Mouse (Mus musculus) neural tube, embryonic 15.5 days (tissue): ENCODE results near the gene Syt6. TPM values are rescaled to one million over a fixed set of nuclear protein-coding genes. Genes with fewer than 3 reads are reported as not detected.

Experiments
- ATAC-seq: fragments of 200-750 bp; cut with Nextera tagmentation; 2 replicates; pipeline ENCODE4 v1.8.0; 2017; ENCODE audit warnings: mild to moderate bottlenecking, moderate TSS enrichment, moderate library complexity; ENCODE audit not compliant: low FRiP score
- H3K27ac ChIP-seq: fragments of 300-500 bp; sonication (generic); replicated peaks from 2 replicates; pipeline ENCODE4 v1.5.1; 2015; ENCODE audit warnings: mild to moderate bottlenecking, inconsistent platforms
- H3K27me3 ChIP-seq: fragments of 300-500 bp; sonication (generic); replicated peaks from 2 replicates; pipeline ENCODE4 v1.6.1; 2015; ENCODE audit warnings: inconsistent platforms
- H3K36me3 ChIP-seq: fragments of 300-500 bp; sonication (generic); 2 replicates; pipeline ENCODE4 v1.6.1; 2015; ENCODE audit warnings: inconsistent platforms
- H3K4me1 ChIP-seq: fragments of 300-500 bp; sonication (generic); 2 replicates; pipeline ENCODE4 v1.6.1; 2015; ENCODE audit warnings: inconsistent platforms
- H3K4me2 ChIP-seq: fragments of 300-500 bp; sonication (generic); 2 replicates; pipeline ENCODE4 v1.6.1; 2015; ENCODE audit warnings: inconsistent platforms, mild to moderate bottlenecking, moderate library complexity
- H3K4me3 ChIP-seq: fragments of 300-500 bp; sonication (generic); replicated peaks from 2 replicates; pipeline ENCODE4 v1.5.1; 2015; ENCODE audit warnings: mild to moderate bottlenecking, inconsistent platforms
- H3K9ac ChIP-seq: fragments of 300-500 bp; sonication (generic); replicated peaks from 2 replicates; pipeline ENCODE4 v1.6.1; 2015; ENCODE audit warnings: mild to moderate bottlenecking, inconsistent platforms
- H3K9me3 ChIP-seq: fragments of 300-500 bp; sonication (generic); replicated peaks from 2 replicates; pipeline ENCODE4 v1.6.1; 2016; ENCODE audit warnings: inconsistent platforms
- WGBS: fragments of 180-500 bp; shearing (Covaris S2); methylation state at CpG from one replicate; pipeline ENCODE4 v1.1.7; 2015; ENCODE audit warnings: mixed read lengths; 5-methylcytosine and 5-hydroxymethylcytosine counted together
- polyA plus RNA-seq: library from polyadenylated mRNA; unstranded; fragments of >200 nt; fragmentation: Nextera tagmentation; extraction: Ambion mirVana; gene quantifications from 2 replicates; pipeline ENCODE4 v1.2.1, GENCODE M21; 2015

Gene Syt6
- polyA plus RNA-seq, 1 experiment from 2014 or later, result 14.1 TPM

DNA sequence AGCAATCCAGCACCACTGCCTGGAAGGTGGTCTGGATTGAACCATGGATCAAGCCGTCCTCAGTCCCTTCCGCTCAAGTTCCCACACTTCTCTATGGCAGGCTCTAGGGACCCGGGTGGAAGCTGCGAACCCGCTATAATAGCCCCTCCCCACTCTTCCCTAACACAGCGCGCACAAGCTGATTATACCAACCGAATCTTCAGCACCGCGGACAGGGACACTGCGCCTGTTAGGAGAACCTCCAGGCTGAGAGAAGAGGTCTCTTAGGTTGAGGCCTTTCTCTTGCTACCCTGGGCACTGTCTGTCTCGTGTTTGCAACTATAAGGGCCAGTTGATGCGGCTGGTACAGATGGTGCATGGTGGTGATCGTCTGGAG, 1.3 kb upstream of the Syt6 start:
- 0 out of 2 replicates have a peak overlapping the region, but pooled peaks have one; percentile 2 for H3K9ac ChIP-seq
- 2% methylated on average over 14 of the region's 14 CpGs for WGBS

DNA sequence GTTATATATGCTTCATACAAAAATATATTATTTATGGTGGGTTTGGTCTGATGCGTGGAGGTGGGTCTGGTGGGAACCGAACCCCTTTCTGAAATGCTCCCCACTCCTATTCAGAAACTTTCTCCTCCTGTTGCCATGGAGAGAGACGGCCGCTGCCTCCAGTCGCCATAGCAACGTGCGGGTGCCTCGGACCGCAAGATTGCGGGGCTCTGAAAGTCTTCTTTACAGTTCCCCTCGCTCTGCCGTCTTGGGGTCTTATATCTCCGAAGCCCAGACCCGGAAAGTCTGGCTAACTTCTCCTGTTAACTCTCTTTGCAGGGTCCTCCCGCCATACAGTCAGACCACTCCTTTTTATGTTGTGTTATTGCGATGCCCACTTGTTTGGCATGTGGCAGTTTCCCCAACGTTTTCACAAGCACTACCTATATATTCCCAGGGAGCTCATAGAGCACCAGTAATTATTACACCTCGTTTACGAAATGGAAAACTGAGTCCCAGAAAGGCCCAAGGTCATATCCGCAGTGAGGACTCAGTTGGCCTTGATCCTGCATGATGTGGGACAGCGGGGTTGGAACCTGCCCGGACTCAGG, 370 bp upstream of the Syt6 start:
- Histone ChIP-seq H3K36me3 (no peaks in the 10 kb centered on the region), H3K4me3 (peak overlapping the region; percentile 56), H3K9ac (peak overlapping the region; percentile 24; the same call in 1 of the 2 replicates), H3K4me2 (peak overlapping the region; percentile 97), H3K9me3 (no peaks in the 10 kb centered on the region), H3K4me1 (peaks cover 47% of the 10 kb centered on the region), H3K27ac (no peak overlapping the region), H3K27me3 (peaks cover 21% of the 10 kb centered on the region)
- no peak for ATAC-seq
- 5% methylated on average over 22 of the region's 22 CpGs for WGBS

More for the DNA sequence above, 1.3 kb upstream of the Syt6 start:
- 0 out of 2 replicates have a peak, but pooled peaks have one; percentile 25 for ATAC-seq
- H3K36me3 ChIP-seq, result no peaks in the 10 kb centered on the region
- no peaks in the 10 kb centered on the region for H3K9me3 ChIP-seq
- no peak overlapping the region for H3K27ac ChIP-seq
- peaks cover 21% of the 10 kb centered on the region for H3K27me3 ChIP-seq
- peak overlapping the region; percentile 97 for H3K4me2 ChIP-seq
- H3K4me1 ChIP-seq, result peaks cover 46% of the 10 kb centered on the region
- H3K4me3 ChIP-seq, result peak overlapping the region; percentile 21

DNA sequence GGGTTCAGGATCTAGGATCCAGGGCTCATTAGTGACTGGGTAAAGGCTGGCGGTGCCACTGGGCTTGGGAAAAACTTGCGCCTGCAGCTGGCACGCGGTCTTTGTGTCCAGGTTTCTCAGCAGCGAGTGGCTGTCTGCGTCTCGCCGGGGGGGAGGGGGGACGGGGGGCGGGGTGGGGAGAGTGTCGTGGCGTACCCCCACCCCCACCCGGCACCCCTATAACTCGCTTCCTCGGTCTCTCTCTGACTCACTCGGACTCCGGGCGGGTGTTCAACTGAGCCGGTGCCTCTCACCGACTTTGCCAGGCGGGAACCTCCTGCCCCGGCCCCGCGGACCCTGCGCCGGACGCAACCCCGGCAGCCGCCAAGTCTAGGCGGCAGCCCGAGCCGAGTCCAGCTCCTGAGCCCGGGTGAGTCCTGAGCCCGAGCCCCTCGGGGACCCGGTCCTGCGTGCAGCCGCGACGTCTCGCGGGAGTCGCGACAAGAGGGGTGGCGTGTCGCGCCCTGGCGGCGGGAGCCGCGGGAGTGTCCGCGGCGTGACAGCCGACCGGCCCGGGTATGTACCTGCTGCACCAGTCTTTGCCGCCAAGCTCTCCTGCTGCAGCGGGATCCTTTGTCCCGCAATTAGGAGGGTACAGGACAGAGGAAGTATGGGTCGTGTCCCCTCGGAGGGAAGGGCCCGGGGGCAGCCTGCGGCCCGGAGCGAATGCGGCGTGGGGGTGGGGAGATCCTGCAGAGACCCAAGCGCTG, 1.0 kb downstream of the Syt6 start:
- ATAC-seq, result peak; percentile 27
- WGBS, result 1% methylated on average over 67 of the region's 69 CpGs
- Histone ChIP-seq H3K4me1 (peaks cover 60% of the 10 kb centered on the region), H3K27me3 (peaks cover 21% of the 10 kb centered on the region), H3K4me2 (peak overlapping the region; percentile 97), H3K36me3 (no peaks in the 10 kb centered on the region), H3K9ac (peak overlapping the region; percentile 55), H3K27ac (0 out of 2 replicates have a peak overlapping the region, but pooled peaks have one; percentile 38), H3K4me3 (peak overlapping the region; percentile 56), H3K9me3 (no peaks in the 10 kb centered on the region)

GRCm38 (mm10) chr3:103587136-103587535, 12.1 kb downstream of the Syt6 start:
- Histone ChIP-seq H3K9me3 (no peaks in the 10 kb centered on the region), H3K27ac (no peak overlapping the region), H3K4me3 (no peak overlapping the region), H3K27me3 (peaks cover 3% of the 10 kb centered on the region; the same call in 1 of the 2 replicates), H3K9ac (no peak overlapping the region), H3K4me1 (peaks cover 9% of the 10 kb centered on the region; the same call in 1 of the 2 replicates), H3K36me3 (no peaks in the 10 kb centered on the region), H3K4me2 (no peak overlapping the region)
- no peak for ATAC-seq
- 96% methylated on average over 17 of the region's 17 CpGs for WGBS

DNA sequence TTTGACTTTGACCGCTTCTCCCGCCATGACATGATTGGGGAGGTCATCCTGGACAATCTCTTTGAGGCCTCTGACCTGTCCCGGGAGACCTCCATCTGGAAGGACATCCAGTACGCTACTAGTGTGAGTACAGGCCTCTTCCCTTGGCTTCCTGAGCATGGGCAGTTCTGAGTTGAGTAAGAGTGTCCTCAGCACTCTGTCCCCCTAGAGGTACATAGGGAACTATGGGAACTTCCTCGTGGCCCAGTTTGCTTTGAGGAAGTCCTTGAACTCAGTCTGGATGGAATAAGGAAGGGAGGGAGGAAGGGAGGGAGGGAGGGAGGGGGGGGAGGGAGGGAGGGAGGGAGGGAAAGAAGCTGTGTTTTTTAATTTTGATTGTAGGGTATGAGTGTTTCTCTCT, 12.6 kb downstream of the Syt6 start:
- Histone ChIP-seq H3K9ac (no peak overlapping the region), H3K36me3 (no peaks in the 10 kb centered on the region), H3K4me3 (no peak overlapping the region), H3K27me3 (peaks cover 3% of the 10 kb centered on the region; the same call in 1 of the 2 replicates), H3K27ac (no peak overlapping the region), H3K4me1 (peaks cover 7% of the 10 kb centered on the region; the same call in 1 of the 2 replicates), H3K9me3 (no peaks in the 10 kb centered on the region), H3K4me2 (no peak overlapping the region)
- ATAC-seq, result no peak
- 87% methylated on average over 5 of the region's 5 CpGs for WGBS

DNA sequence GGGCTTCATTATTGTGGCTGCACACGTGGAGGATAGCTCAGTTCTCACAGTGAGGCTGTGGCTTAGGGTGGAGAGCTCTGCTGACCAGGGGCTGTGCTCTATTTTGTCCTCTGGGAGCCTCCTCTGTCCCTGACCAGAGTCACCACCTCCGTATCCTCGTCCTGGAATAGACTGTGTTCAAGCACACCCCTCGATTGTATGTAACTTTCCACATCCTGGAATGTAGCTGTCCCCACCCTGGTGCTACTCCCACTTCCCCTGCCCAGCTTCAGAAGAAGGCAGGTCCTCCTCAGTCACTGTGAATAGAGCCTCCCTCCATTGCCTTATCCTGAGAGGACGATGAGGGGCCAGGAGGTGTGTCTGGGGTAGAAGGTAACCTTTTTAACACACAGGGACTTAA, 14.6 kb downstream of the Syt6 start:
- H3K27ac ChIP-seq, result no peak overlapping the region
- H3K9ac ChIP-seq, result no peak overlapping the region
- H3K27me3 ChIP-seq, result peaks cover 3% of the 10 kb centered on the region; the same call in 1 of the 2 replicates
- H3K4me3 ChIP-seq, result no peak overlapping the region
- H3K4me1 ChIP-seq, result peaks cover 7% of the 10 kb centered on the region; the same call in 1 of the 2 replicates
- ATAC-seq, result no peak
- H3K9me3 ChIP-seq, result no peaks in the 10 kb centered on the region
- WGBS, result 76% methylated on average over 5 of the region's 5 CpGs
- H3K36me3 ChIP-seq, result no peaks in the 10 kb centered on the region
- no peak overlapping the region for H3K4me2 ChIP-seq

DNA sequence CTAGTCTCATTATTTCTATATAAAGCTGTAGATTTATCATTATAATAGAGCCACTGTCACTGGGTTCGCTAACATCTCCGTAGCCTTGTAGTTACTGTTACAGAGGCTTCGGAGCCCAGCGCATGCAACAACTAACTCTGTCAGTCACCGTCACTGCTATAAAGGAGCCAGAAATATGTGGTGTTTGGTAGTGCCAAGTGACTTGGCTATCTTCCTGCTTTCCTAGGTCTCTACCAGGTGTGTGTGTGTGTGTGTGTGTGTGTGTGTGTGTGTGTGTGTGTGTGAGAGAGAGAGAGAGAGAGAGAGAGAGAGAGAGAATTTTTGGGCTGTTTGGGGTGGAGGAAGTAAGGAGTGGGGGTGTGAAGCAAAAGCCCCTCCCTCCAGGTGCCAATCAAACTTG, 17.6 kb downstream of the Syt6 start:
- 72% methylated on average over 5 of the region's 5 CpGs for WGBS
- H3K9ac ChIP-seq, result no peak overlapping the region
- no peak overlapping the region for H3K4me3 ChIP-seq
- ATAC-seq, result no peak
- H3K27ac ChIP-seq, result no peak overlapping the region
- no peaks in the 10 kb centered on the region for H3K9me3 ChIP-seq
- peaks cover 9% of the 10 kb centered on the region; the same call in 1 of the 2 replicates for H3K4me1 ChIP-seq
- no peaks in the 10 kb centered on the region for H3K36me3 ChIP-seq
- no peak overlapping the region for H3K4me2 ChIP-seq
- no peaks in the 10 kb centered on the region for H3K27me3 ChIP-seq

- H3K4me2 ChIP-seq, result no peak overlapping the region
- WGBS, result 83% methylated on average over 5 of the region's 5 CpGs
- ATAC-seq, result no peak
- H3K4me3 ChIP-seq, result no peak overlapping the region
- H3K27me3 ChIP-seq, result no peaks in the 10 kb centered on the region
- no peak overlapping the region for H3K27ac ChIP-seq
- H3K9me3 ChIP-seq, result no peaks in the 10 kb centered on the region
- peaks cover 9% of the 10 kb centered on the region; the same call in 1 of the 2 replicates for H3K4me1 ChIP-seq
- H3K9ac ChIP-seq, result no peak overlapping the region
- no peaks in the 10 kb centered on the region for H3K36me3 ChIP-seq
Measured at GRCm38 (mm10) chr3:103593631-103594030, 18.6 kb downstream of the Syt6 start.

DNA sequence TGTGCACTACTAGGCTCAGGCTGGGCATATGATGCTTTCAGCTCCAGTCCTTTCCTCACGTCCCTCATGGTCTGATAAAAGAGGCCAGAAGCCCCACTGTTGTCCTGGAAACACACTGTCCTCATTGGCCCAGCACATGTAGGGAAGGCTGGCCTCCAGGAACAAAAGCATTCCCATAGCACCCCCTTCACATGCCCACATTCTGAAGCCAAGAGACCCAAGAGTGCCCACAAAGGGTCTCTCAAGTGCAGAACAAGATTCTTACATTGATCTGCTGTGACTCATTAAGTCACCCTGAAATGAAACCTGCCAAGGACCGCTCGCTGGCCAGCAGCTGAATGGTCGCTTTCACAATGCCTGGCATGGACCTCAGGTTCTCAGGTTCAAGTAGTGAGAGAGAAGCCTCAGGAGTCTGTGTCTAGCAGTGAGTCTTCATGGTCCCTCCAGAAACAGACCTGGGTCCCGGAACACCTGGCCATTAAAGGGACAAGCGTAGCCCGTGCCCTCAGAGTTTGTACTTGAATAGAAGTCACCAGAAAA, 20.3 kb downstream of the Syt6 start:
- Histone ChIP-seq H3K4me3 (no peak overlapping the region), H3K9me3 (no peaks in the 10 kb centered on the region), H3K27ac (no peak overlapping the region), H3K4me1 (peaks cover 5% of the 10 kb centered on the region; the same call in 1 of the 2 replicates), H3K27me3 (no peaks in the 10 kb centered on the region), H3K4me2 (no peak overlapping the region), H3K36me3 (no peaks in the 10 kb centered on the region), H3K9ac (no peak overlapping the region)
- ATAC-seq, result no peak
- 81% methylated on average over 7 of the region's 7 CpGs for WGBS

GRCm38 (mm10) chr3:103597586-103597985, 22.6 kb downstream of the Syt6 start:
- ATAC-seq, result no peak
- 49% methylated on average over 4 of the region's 4 CpGs for WGBS

DNA sequence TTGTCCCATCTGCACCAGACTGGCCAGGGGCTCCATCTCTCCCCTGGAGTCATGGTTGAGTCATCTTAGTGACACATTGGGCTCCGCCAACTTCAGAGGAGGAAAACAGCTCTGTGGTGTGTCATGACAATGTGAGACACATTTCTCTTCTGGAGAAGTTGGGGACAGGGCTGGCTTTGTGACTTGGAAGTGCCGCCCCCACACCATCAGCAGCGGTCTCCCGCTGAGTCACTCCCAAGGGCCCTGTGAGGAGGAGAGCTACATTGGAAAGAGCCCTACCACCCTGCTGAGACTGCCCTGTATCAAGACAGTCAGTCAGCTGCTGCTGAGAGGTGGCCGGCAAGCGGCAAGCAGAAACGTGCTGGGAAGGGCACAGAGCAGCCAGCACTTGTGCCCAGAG, 26.0 kb downstream of the Syt6 start:
- no peak for ATAC-seq
- no peak overlapping the region for H3K9ac ChIP-seq
- H3K4me2 ChIP-seq, result no peak overlapping the region
- no peaks in the 10 kb centered on the region for H3K27me3 ChIP-seq
- WGBS, result 52% methylated on average over 7 of the region's 7 CpGs
- no peak overlapping the region for H3K4me3 ChIP-seq
- H3K4me1 ChIP-seq, result peaks cover 10% of the 10 kb centered on the region; the same call in 1 of the 2 replicates
- no peak overlapping the region for H3K27ac ChIP-seq
- no peaks in the 10 kb centered on the region for H3K9me3 ChIP-seq
- no peaks in the 10 kb centered on the region for H3K36me3 ChIP-seq

More at GRCm38 (mm10) chr3:103597586-103597985, 22.6 kb downstream of the Syt6 start:
- no peaks in the 10 kb centered on the region for H3K9me3 ChIP-seq
- no peak overlapping the region for H3K4me2 ChIP-seq
- H3K27me3 ChIP-seq, result no peaks in the 10 kb centered on the region
- peaks cover 8% of the 10 kb centered on the region; the same call in 1 of the 2 replicates for H3K4me1 ChIP-seq
- H3K4me3 ChIP-seq, result no peak overlapping the region
- H3K27ac ChIP-seq, result no peak overlapping the region
- no peak overlapping the region for H3K9ac ChIP-seq
- no peaks in the 10 kb centered on the region for H3K36me3 ChIP-seq
